Mouse (Mus musculus) frontal cortex, adult 2 months (tissue): ENCODE results near the gene Polr1a. TPM values are rescaled to one million over a fixed set of nuclear protein-coding genes. Genes with fewer than 3 reads are reported as not detected.
A peak's percentile ranks its signal among the peaks of the same experiment; 100 is the strongest.

Experiments used
- DNase-seq, 2 experiments: peaks; one replicate each; pipeline ENCODE4 v3.0.0; 2022; ENCODE audit warnings: low spot score in 1 of 2; ENCODE audit errors: extremely low spot score in 1 of 2
- polyA plus RNA-seq: library from polyadenylated mRNA; depleted of rRNA; stranded (reverse); fragments of >200 nt; gene quantifications from 2 replicates; pipeline ENCODE4 v1.2.3, GENCODE M21; 2012

Polr1a gene
- polyA plus RNA-seq, 1 experiment: 18.0 TPM

- DNase-seq: no peak
These were observed 37.3 kb downstream of the Polr1a start for GRCm38 (mm10) chr6:71946121-71946520.

GRCm38 (mm10) chr6:71949721-71950120 is 40.9 kb downstream of the Polr1a start:
- DNase-seq: no peak

DNA sequence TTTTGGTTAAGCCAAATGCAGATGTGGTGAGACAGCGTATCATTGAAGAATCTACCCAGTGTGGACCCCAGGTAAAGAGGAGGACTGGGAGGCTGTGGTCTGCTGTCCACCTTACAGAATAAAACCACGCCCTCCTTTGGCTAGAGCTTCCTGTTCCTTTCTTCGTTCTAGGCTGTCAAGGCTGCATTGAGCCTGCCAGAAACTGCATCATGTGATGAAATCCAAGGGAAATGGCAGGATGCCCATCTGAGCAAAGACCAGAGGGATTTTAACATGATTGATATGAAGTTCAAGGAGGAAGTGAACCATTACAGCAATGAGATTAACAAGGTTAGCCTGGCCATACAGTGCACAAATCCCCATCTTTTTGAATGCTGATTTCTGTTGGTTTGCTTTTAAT is 41.7 kb downstream of the Polr1a start:
- DNase-seq: peak in 1 of 2 experiments; percentile 10

GRCm38 (mm10) chr6:71951192-71951591 is 42.3 kb downstream of the Polr1a start:
- DNase-seq: no peak

DNA sequence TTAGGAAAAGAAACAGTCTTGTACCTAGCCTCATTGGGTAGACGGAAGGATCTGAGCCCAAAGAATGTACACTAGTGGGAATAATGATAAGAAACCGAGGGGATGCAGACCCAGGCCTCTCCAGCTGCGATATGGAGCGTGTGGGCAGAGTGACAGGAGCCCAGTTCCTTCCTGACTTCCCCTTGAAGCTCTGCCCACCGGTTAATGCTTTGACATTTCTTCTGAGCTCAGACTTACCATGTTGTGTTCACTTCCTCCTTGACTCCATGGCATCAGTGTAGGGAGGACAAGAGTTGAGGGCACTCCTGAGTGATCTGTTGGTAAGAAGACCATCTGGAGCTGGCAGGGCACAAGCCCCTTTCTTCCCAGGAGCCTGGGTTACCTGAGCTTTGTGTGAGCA is 53.3 kb downstream of the Polr1a start:
- no peak for DNase-seq

DNA sequence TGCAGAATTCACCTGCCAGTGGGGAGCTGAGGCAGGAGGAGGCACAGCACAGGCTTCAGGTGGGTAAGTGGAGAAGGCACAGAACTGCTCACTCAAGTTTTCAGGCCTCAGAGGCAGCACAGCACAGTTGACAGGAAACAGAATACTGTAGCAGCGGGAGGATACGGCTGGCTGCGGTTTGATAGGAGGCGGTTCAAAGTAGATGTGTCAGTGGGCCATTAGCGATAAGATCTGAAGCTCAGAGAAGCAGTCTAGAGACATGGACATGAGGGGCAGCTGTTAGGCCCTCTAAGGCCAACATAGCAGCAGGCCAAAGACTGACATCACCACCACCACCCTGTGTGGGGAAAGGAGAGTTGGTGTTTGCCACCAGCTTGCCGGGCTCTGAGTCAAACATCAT is 53.9 kb downstream of the Polr1a start:
- no peak for DNase-seq

GRCm38 (mm10) chr6:71963561-71963960 is 54.7 kb downstream of the Polr1a start:
- no peak for DNase-seq

- DNase-seq: no peak
These were observed 57.9 kb downstream of the Polr1a start for GRCm38 (mm10) chr6:71966683-71967303.

DNA sequence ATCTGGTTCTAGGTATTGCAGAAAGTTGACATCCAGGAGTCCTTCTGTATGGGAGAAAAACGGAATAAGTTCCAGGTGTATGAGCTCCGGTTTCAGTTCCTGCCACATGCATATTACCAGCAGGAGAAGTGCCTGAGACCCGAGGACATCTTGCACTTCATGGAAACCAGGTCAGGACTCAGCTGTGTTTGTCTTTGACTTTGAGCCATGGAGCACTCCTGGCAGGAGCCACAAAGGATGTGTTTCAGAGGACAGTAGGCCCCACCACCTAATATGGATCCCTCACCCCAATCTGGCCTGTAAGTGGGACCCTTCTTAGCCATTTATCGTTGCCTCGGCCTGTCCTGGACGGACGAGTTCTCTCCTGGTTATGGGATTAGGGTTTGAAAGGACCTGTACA is 59.0 kb downstream of the Polr1a start:
- no peak for DNase-seq

GRCm38 (mm10) chr6:71969459-71969858 is 60.6 kb downstream of the Polr1a start:
- DNase-seq: peak; percentile 31 to 63

- no peak for DNase-seq
These were observed 61.3 kb downstream of the Polr1a start for GRCm38 (mm10) chr6:71970154-71970553.

GRCm38 (mm10) chr6:71976592-71976991 is 67.7 kb downstream of the Polr1a start:
- no peak for DNase-seq

- DNase-seq: peak; percentile 43 to 60
These were observed 71.3 kb downstream of the Polr1a start for GRCm38 (mm10) chr6:71980165-71980564.

DNA sequence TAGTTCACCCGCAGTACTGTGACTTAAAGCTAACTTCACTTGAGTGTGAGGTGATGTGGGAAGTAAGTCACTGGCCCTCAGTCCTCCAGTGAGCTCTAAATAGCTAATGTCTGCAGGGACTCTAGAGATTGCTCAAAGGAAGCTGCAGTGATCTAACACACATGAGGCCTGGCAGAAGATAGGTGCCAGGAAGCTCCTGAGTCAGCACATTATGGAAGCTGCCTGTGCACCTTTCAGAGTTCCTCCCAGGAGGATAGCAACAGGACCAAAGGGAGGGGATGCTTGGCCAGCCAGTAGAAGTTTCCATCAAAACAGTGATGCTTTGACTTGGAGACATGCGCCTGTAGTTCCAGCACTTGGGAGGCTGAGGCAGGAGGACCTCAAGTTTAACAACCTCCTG is 71.7 kb downstream of the Polr1a start:
- DNase-seq: no peak

GRCm38 (mm10) chr6:71981450-71981849 is 72.6 kb downstream of the Polr1a start:
- DNase-seq: peak; percentile 75 to 84

GRCm38 (mm10) chr6:71985984-71986383 is 77.1 kb downstream of the Polr1a start:
- no peak for DNase-seq

GRCm38 (mm10) chr6:71987546-71988248 is 78.8 kb downstream of the Polr1a start:
- no peak for DNase-seq

DNA sequence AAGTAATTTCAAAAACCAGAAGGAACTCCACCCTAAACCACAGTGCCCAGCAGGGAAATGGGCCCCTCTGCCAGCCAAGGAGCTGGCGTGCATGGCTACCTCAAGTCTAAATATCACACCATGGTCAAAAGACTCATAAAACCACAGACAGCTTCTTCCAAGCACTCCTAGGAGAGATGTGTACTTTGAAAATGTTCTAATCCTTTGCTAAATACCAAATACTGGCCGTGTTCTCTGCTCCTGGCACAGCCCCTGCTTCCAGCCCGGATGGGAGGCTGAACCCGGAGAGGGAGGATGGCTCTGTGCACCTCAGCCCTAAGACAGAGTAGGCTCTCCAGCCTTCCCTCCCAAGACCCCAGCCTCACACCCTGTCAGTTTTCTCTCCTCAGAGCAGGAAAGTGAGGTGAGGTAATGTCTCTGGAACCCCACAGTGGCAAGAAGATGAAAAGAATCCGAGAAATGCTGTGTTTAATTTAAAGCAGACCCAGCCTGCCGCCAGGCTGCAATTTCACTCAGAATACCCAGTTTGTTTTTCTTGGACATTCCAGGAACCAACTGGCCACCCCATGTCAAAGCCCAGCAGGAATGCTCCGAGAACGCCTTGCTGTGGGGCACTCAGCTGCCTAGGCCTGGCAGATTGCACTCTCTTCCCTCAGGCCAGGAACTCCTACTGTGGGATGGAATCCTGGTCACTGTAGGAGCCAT is 80.9 kb downstream of the Polr1a start:
- no peak for DNase-seq

- no peak for DNase-seq
These were observed 81.6 kb downstream of the Polr1a start for GRCm38 (mm10) chr6:71990371-71990837.

DNA sequence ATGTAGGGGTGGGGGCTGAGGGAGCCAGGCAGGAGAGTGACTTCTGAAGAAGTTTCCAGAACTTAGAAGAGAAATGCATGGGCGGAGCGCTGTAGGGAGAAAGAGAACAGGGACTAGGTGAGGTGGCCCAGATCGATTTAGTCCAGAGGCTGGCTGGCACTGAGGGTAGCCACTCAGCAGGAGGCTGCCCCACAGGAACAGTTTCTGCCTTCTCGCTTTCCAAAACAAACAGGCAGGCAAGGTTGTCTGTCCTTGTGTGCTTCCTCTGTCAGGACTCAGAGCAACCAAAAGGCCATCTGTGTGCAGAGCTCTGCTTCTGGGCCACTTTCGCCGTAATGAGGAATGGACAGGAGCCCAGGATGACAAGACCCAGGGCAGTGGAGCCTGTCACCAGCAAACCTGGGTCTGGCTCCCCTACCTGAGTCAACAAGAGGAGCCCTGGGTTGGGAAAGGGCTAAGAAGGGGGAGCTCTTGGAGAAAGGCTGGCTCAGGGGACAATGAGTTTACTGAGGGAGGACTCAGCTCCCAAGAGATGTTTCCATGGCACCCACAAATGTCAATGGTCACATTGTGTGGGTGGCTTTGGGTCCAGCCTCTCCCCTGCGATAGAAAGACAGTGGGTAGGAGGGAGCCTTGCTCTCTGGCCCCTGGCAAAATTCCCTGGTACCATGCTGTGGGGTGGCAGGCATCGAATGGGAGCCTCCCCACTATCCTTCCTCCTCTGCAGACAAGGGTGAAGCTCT is 82.5 kb downstream of the Polr1a start:
- DNase-seq: no peak

- no peak for DNase-seq
These were observed 83.1 kb downstream of the Polr1a start for GRCm38 (mm10) chr6:71991933-71992325.
